Mouse (Mus musculus): Measurements from ENCODE around the gene Exosc10.

GRCm38 (mm10) chr4:148510691-148511090 is 47.5 kb upstream of the Exosc10 start:
- no peak for TF ChIP-seq CTCF (IDR thresholded peaks at IDR 0.05; ENCODE audit: insufficient read depth, low read length)
- no peak for TF ChIP-seq POLR2A (IDR thresholded peaks at IDR 0.05; ENCODE audit: borderline replicate concordance, extremely low read depth, low read depth, low read length)

Data from lung, adult 2 months (tissue).